Mouse (Mus musculus): Measurements from ENCODE around the gene Fos.

The Fos gene

DNA sequence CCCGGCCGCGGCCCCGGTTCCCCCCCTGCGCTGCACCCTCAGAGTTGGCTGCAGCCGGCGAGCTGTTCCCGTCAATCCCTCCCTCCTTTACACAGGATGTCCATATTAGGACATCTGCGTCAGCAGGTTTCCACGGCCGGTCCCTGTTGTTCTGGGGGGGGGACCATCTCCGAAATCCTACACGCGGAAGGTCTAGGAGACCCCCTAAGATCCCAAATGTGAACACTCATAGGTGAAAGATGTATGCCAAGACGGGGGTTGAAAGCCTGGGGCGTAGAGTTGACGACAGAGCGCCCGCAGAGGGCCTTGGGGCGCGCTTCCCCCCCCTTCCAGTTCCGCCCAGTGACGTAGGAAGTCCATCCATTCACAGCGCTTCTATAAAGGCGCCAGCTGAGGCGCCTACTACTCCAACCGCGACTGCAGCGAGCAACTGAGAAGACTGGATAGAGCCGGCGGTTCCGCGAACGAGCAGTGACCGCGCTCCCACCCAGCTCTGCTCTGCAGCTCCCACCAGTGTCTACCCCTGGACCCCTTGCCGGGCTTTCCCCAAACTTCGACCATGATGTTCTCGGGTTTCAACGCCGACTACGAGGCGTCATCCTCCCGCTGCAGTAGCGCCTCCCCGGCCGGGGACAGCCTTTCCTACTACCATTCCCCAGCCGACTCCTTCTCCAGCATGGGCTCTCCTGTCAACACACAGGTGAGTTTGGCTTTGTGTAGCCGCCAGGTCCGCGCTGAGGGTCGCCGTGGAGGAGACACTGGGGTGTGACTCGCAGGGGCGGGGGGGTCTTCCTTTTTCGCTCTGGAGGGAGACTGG is at the start of gene Fos:
Gene Fos, plus strand, starts transcription at position 410 of the 817 bp plus-strand sequence.
- peak; percentile 75 to 84 for DNase-seq (ENCODE audit: low spot score in 2 of 2)

- DNase-seq (ENCODE audit: low spot score in 2 of 2), result no peak
Observed at GRCm38 (mm10) chr12:85425721-85426120, 48.0 kb upstream of the Fos start.

DNA sequence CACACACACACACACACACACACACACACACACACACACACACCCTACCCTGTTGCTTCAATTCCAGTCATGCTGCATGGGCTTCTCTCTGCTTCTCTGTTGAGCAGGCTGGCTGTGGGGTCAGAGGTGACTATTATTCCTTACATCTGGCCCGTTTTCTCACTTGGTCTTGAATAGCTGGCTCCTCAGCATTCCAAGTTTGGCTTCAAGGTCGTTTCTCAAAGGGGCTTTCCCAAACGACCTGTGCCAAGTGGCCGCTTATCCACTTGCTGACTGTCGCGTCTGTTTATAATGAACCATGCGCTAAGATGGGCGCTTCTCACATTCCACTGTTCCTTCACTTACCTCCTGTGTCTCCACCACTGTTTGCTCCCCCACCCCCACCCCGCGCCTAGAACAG is 47.6 kb upstream of the Fos start:
- no peak for DNase-seq (ENCODE audit: low spot score in 2 of 2)

DNA sequence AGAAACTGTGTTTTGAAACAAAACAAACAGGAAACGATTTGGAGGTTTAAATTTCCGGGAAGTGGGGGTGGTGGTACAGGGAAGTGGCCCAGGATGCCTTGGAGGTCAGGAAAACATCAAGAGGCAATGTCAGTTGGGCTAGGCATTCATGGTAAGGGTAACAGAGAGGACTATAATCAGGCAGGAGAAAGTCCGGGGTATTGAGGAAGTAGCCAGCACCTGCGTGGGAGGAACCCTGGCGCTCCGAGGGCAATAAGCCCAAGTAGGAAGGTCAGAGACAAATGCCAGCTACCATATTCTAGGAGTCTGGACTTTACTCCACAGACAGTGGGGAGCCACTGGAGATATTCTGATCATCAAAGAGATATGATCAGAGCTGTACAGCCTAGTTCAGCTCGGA is 45.9 kb upstream of the Fos start:
- no peak for DNase-seq (ENCODE audit: low spot score in 2 of 2)

GRCm38 (mm10) chr12:85429999-85430398 is 43.7 kb upstream of the Fos start:
- no peak for DNase-seq (ENCODE audit: low spot score in 2 of 2)

DNA sequence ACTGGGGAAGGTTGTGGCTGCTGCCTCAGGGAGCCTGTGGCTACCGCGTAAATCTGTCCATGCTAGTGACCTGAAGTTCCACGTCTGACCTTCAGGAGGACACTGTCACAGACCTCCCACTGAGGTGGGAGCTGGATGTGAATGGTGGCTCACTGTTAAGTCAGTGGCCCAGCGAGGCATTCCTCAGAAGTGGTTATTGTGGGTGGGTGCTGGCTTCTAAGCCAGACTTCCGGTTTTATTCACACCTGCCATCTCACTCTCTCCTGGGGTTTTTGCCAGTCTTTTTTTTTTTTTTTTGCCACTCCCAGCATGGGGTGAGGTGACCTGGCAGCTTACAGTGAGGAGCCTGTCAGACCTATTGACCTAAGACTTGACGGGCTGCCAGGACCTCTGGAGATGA is 43.3 kb upstream of the Fos start:
- no peak for DNase-seq (ENCODE audit: low spot score in 2 of 2)

GRCm38 (mm10) chr12:85433850-85434249 is 39.8 kb upstream of the Fos start:
- DNase-seq (ENCODE audit: low spot score in 2 of 2), result no peak

DNA sequence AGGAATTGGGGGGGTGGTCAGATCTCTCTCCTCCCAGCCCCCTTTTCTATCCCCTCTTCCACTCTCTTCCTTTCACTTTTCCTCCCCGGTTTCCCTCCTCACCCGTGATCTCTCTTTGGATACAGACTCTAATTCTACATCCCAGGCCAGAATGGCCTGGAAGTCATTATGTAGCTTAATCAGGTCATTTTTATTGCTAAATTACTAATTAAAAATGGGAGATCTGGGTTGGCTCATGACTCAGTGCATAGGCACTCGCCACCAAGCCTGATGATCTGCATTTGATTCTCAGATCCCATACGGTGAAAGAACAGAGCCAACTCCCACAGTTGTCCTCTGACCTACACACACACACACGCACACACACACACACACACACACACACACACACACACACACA is 39.2 kb upstream of the Fos start:
- DNase-seq (ENCODE audit: low spot score in 2 of 2), result no peak

- no peak for DNase-seq (ENCODE audit: low spot score in 2 of 2)
Observed at GRCm38 (mm10) chr12:85436021-85436621, 37.6 kb upstream of the Fos start.

DNA sequence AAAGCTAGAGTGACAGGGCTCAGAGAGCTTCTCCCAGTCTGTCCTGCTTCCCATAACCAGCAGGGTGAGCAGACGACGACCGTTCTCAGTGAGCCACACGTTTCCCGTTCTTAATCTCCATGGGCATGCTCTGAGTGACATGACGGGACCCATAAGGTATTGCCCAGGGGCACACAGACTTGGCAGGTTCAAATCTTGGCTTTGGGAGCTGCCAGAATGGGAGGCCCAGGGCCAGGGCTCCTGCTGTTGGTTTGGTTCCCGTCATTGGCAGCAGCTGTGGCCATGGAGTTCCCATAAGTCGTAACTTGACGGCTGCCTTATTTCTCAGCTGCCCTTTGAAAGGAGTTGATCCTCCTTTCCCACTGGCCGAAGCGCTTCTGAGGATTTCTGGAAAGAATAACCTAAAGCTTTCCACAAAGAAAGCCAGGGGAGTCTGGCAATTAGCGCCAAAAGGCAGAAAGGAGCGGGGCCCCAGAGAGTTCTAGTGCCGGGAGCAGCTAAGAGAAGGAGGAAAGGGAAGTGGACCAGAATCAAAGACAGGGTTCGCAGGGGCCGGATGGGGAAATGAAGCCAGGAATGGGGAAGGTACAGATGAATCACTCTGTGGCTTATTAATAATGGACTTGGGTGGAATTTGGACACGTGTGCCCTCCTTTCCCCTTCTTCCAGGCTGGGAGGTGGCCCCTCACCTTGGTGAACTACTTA is 36.4 kb upstream of the Fos start:
- no peak for DNase-seq (ENCODE audit: low spot score in 2 of 2)

GRCm38 (mm10) chr12:85443456-85443855 is 30.2 kb upstream of the Fos start:
- DNase-seq (ENCODE audit: low spot score in 2 of 2), result no peak

GRCm38 (mm10) chr12:85444646-85445045 is 29.0 kb upstream of the Fos start:
- DNase-seq (ENCODE audit: low spot score in 2 of 2), result peak in 1 of 2 experiments; percentile 51

DNA sequence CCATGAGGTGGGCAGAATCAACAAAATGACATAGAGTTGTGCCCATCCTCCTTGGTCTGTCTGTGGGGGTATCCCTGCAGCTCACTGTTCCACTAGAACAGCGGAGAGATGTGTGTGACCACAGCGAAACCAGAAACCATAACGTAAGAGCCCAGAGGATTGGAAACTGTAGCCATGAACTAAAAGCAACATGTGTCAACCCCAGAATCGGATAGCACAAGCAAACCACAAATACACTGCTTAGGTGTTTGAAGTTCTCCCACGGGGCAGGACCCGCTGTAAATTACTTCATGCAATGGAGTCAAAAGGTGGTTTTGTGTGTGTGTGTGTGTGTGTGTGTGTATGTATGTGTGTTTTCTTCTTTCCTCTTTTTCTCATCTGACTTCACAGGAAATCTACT is 26.7 kb upstream of the Fos start:
- no peak for DNase-seq (ENCODE audit: low spot score in 2 of 2)

DNA sequence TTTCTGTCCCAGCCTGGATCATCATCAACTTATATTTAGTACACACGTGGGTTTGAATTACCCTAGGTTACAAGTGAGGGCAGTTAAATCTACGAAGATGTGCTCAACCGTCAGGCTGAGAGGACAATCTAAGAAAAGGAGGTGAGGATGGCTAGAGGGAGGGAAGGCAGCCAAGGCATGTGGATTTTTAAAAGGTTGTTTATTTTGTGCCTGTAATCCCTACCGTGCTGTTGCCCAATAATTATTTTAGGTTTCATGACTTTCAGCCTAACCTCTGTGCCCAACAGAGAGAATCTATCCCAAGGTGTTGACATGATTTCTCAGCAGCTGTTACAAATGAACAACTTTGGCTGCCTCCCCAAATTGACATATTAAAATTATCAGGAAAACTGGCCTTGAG is 26.2 kb upstream of the Fos start:
- DNase-seq (ENCODE audit: low spot score in 2 of 2), result no peak

GRCm38 (mm10) chr12:85449478-85449877 is 24.2 kb upstream of the Fos start:
- DNase-seq (ENCODE audit: low spot score in 2 of 2), result no peak

GRCm38 (mm10) chr12:85451693-85452491 is 21.8 kb upstream of the Fos start:
- no peak for DNase-seq (ENCODE audit: low spot score in 2 of 2)

- peak; percentile 82 to 97 for DNase-seq (ENCODE audit: low spot score in 2 of 2)
Observed at GRCm38 (mm10) chr12:85455065-85456058, 18.3 kb upstream of the Fos start.

DNA sequence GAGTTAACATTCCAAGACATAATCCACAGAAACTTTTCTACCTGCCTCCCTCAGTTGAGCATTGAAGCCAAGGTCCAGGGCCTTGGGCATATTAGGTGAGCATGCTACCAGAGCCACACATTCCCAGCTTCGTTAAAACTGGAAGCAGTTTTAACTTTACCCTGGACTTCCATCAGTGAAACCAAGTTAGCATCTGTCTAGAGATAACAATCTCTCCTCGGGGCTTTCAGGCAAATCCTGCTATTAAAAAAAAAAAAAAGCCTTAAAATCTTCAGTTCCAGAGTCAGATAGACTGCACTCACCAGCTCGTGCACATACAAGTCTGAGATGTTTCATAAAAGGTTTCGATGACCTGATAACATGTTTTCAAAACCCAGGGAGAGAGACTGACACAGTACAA is 17.4 kb upstream of the Fos start:
- DNase-seq (ENCODE audit: low spot score in 2 of 2), result no peak

- no peak for DNase-seq (ENCODE audit: low spot score in 2 of 2)
Observed at GRCm38 (mm10) chr12:85456966-85457505, 16.7 kb upstream of the Fos start.

DNA sequence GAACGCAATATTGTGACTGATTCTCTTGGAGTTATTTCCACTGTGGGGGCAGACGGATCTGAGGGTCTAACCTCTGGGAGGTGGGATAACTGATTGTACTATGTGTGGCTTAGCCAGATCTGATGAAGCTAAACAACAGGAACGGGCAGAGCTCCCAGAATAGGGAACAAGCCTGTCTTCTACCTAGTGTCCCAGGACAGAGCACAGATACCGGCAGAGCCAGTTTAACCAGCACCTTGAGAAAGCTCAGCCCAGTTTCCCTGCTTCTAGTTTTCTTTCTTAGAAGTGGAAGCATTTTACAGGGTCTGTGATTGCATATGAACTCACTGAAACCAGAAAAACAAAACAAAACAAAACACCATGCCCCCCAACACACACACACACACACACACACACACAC is 13.9 kb upstream of the Fos start:
- no peak for DNase-seq (ENCODE audit: low spot score in 2 of 2)

All from spleen, postnatal 10 days (tissue).